Comparison of ENCODE assay signal across 8 mouse cellular contexts in genomic region chr7:141447110-141447991, GRCm38 (mm10). TPM values are rescaled to one million over a fixed set of nuclear protein-coding genes. Genes with fewer than 3 reads are reported as not detected.
A peak's percentile ranks its signal among the peaks of the same experiment; 100 is the strongest.
DNase-seq lines count a peak whose midpoint lies in the region; ATAC-seq and TF ChIP-seq lines count a peak whose summit lies in the region.

Rplp2 (plus strand) TSS chr7:141447370.

- H3K4me1 ChIP-seq in bone marrow macrophage, adult 2 months (ENCODE audit: control insufficient read depth, insufficient read depth, low read length) = peaks cover 19% of the 10 kb centered on the region
- H3K4me1 ChIP-seq in embryonic fibroblast, embryonic 13.5 days (ENCODE audit: control insufficient read depth, insufficient read depth, low read length) = peaks cover 5% of the 10 kb centered on the region
- H3K4me1 ChIP-seq in heart, embryonic 10.5 days = peaks cover 27% of the 10 kb centered on the region
- peaks cover 23% of the 10 kb centered on the region for H3K4me1 ChIP-seq in kidney, embryonic 16.5 days (ENCODE audit: insufficient read depth, low read length)
- H3K4me1 ChIP-seq in liver, adult 2 months (ENCODE audit: control insufficient read depth, insufficient read depth, low read length) = peaks cover 14% of the 10 kb centered on the region

- peaks cover 4% of the 10 kb centered on the region; the same call in 1 of the 2 replicates for H3K79me2 ChIP-seq in liver, adult 2 months (ENCODE audit: control insufficient read depth, insufficient read depth, low read length)
- peaks cover 19% of the 10 kb centered on the region for H3K79me2 ChIP-seq in myocyte (ENCODE audit: control insufficient read depth, insufficient read depth)

- no peaks in the 10 kb centered on the region for H3K27me3 ChIP-seq in heart, embryonic 10.5 days (ENCODE audit: insufficient read depth, poor library complexity, severe bottlenecking)
- H3K27me3 ChIP-seq in kidney, embryonic 16.5 days (ENCODE audit: insufficient read depth, low read length) = no peaks in the 10 kb centered on the region
- H3K27me3 ChIP-seq in liver, adult 2 months (ENCODE audit: control insufficient read depth, insufficient read depth, low read length) = no peaks in the 10 kb centered on the region
- no peaks in the 10 kb centered on the region for H3K27me3 ChIP-seq in myocyte (ENCODE audit: control insufficient read depth, insufficient read depth, insufficient read length)
- H3K27me3 ChIP-seq in splenic B cell, adult 2 months (ENCODE audit: control insufficient read depth, insufficient read depth, low read length, poor library complexity, severe bottlenecking) = no peaks in the 10 kb centered on the region

- DNase-seq in A20 (ENCODE audit: low read depth, low spot score) = peak; percentile 98
- DNase-seq in heart, embryonic 10.5 days (ENCODE audit: low spot score) = peak; percentile 97
- peak; percentile 93 for DNase-seq in liver, adult 2 months (ENCODE audit: extremely low read depth, low read depth, low spot score)
- DNase-seq in splenic B cell, adult 2 months (ENCODE audit: low read depth, low spot score) = peak; percentile 93

- H3K27ac ChIP-seq in bone marrow macrophage, adult 2 months (ENCODE audit: insufficient read depth, low read depth, low read length) = peak within 1 kb of the TSS; percentile 92
- H3K27ac ChIP-seq in embryonic fibroblast, embryonic 13.5 days (ENCODE audit: insufficient read depth, low read length) = peak within 1 kb of the TSS; percentile 77
- peak within 1 kb of the TSS; percentile 97 for H3K27ac ChIP-seq in heart, embryonic 10.5 days
- peak within 1 kb of the TSS; percentile 90 for H3K27ac ChIP-seq in kidney, embryonic 16.5 days (ENCODE audit: low read length)
- H3K27ac ChIP-seq in liver, adult 2 months (replicated peaks; ENCODE audit: insufficient read depth, low read depth, low read length) = peak within 1 kb of the TSS; percentile 98

- H3K36me3 ChIP-seq in heart, embryonic 10.5 days = peaks cover 44% of the 10 kb centered on the region
- peaks cover 33% of the 10 kb centered on the region for H3K36me3 ChIP-seq in kidney, embryonic 16.5 days (ENCODE audit: insufficient read depth, low read length)
- peaks cover 15% of the 10 kb centered on the region; the same call in 1 of the 2 replicates for H3K36me3 ChIP-seq in liver, adult 2 months (ENCODE audit: control insufficient read depth, insufficient read depth, low read length)
- H3K36me3 ChIP-seq in myocyte (ENCODE audit: control insufficient read depth, insufficient read depth) = peaks cover 20% of the 10 kb centered on the region
- peaks cover 11% of the 10 kb centered on the region for H3K36me3 ChIP-seq in splenic B cell, adult 2 months (ENCODE audit: control insufficient read depth, insufficient read depth, low read length, poor library complexity, severe bottlenecking)

- H3ac ChIP-seq in myocyte (ENCODE audit: control insufficient read depth, insufficient read length) = peak within 1 kb of the TSS; percentile 96

- under 1% methylated on average over 63 of the region's 63 CpGs for WGBS in heart, embryonic 10.5 days
- WGBS in kidney, embryonic 16.5 days = under 1% methylated on average over 63 of the region's 63 CpGs
- WGBS in liver, adult 2 months = 1% methylated on average over 63 of the region's 63 CpGs

- no peak for TF ChIP-seq CTCF in bone marrow macrophage, adult 2 months (IDR thresholded peaks at IDR 0.05; ENCODE audit: low read depth, low read length)
- no peak for TF ChIP-seq CTCF in embryonic fibroblast, embryonic 13.5 days (IDR thresholded peaks at IDR 0.05; ENCODE audit: borderline replicate concordance, insufficient read depth, low read length)
- TF ChIP-seq CTCF in liver, adult 2 months (IDR thresholded peaks at IDR 0.05; ENCODE audit: low read depth, low read length) = no peak

- peak within 1 kb of the TSS; percentile 86 for H3K4me3 ChIP-seq in bone marrow macrophage, adult 2 months (ENCODE audit: insufficient read depth, low read length)
- peak within 1 kb of the TSS; percentile 98 for H3K4me3 ChIP-seq in embryonic fibroblast, embryonic 13.5 days (ENCODE audit: insufficient read depth, low read length)
- peak within 1 kb of the TSS; percentile 84 for H3K4me3 ChIP-seq in heart, embryonic 10.5 days
- H3K4me3 ChIP-seq in kidney, embryonic 16.5 days (ENCODE audit: low read length) = peak within 1 kb of the TSS; percentile 88
- H3K4me3 ChIP-seq in liver, adult 2 months (ENCODE audit: insufficient read depth, low read depth, low read length) = peak within 1 kb of the TSS; percentile 92
- H3K4me3 ChIP-seq in myocyte = peak within 1 kb of the TSS; percentile 95

- H3K4me2 ChIP-seq in kidney, embryonic 16.5 days (replicated peaks; ENCODE audit: low read depth, low read length) = peak within 1 kb of the TSS; percentile 83
- peak within 1 kb of the TSS; percentile 98 for H3K4me2 ChIP-seq in myocyte (ENCODE audit: low read depth)

- peak; percentile 87 for ATAC-seq in kidney, embryonic 16.5 days (ENCODE audit: low FRiP score, low TSS enrichment)

- peak within 1 kb of the TSS; percentile 93 for H3K9ac ChIP-seq in kidney, embryonic 16.5 days (replicated peaks; ENCODE audit: low read length)
- H3K9ac ChIP-seq in liver, adult 2 months (ENCODE audit: low read depth, low read length) = peak within 1 kb of the TSS; percentile 96

- TF ChIP-seq POLR2A in bone marrow macrophage, adult 2 months (IDR thresholded peaks at IDR 0.05; ENCODE audit: borderline replicate concordance, low read depth, low read length) = peak; percentile 52; the same call in 1 of the 2 replicates
- peak; percentile 93 for TF ChIP-seq POLR2A in embryonic fibroblast, embryonic 13.5 days (IDR thresholded peaks at IDR 0.05; ENCODE audit: low read depth, low read length)
- TF ChIP-seq POLR2A in liver, adult 2 months (IDR thresholded peaks at IDR 0.05; ENCODE audit: extremely low read depth, insufficient read depth, low read length) = peak; percentile 91
- TF ChIP-seq POLR2A in myocyte (IDR thresholded peaks at IDR 0.05; ENCODE audit: insufficient read length, low read depth) = peak; percentile 99

- H3K9me3 ChIP-seq in heart, embryonic 10.5 days = no peaks in the 10 kb centered on the region
- no peaks in the 10 kb centered on the region for H3K9me3 ChIP-seq in kidney, embryonic 16.5 days (ENCODE audit: low read length)

TF ChIP-seq in myocyte, 11 proteins besides CTCF, POLR2A, EP300 and RAD21:
- TF ChIP-seq SRF (IDR thresholded peaks at IDR 0.05; ENCODE audit: control insufficient read depth, insufficient read length, low read depth) = peak; percentile 7
- TF ChIP-seq POLR2AphosphoS2 (IDR thresholded peaks at IDR 0.05; ENCODE audit: insufficient read length, low read depth) = peak; percentile 96
- no peak for TF ChIP-seq E2F4 (IDR thresholded peaks at IDR 0.05; ENCODE audit: insufficient read depth)
- 0 out of 2 replicates have a peak, but pooled peaks have one; percentile 5 for TF ChIP-seq CEBPB (IDR thresholded peaks at IDR 0.05; ENCODE audit: insufficient read depth, poor library complexity, severe bottlenecking)
- no peak for TF ChIP-seq TCF3 (IDR thresholded peaks at IDR 0.05; ENCODE audit: insufficient read length, low read depth)
- peak; percentile 80 for TF ChIP-seq USF1 (IDR thresholded peaks at IDR 0.05; ENCODE audit: low read depth)
- peak; percentile 63 for TF ChIP-seq MAX (IDR thresholded peaks at IDR 0.05; ENCODE audit: low read depth)
- TF ChIP-seq REST (IDR thresholded peaks at IDR 0.05; ENCODE audit: insufficient read depth, insufficient read length) = peak; percentile 40

RNA-seq across cellular contexts. Expression of gene Rplp2, which starts in this region (rescaled TPM):
- 2,115 and 2,403 TPM in 2 replicates for polyA plus RNA-seq in bone marrow macrophage, adult 2 months (2012; ENCODE audit: insufficient read depth, insufficient read length, missing spikeins)
- polyA plus RNA-seq in embryonic fibroblast, embryonic 13.5 days (2011; ENCODE audit: insufficient read length, low read depth, missing spikeins) = 1,600 and 1,818 TPM in 2 replicates
- polyA plus RNA-seq in heart, embryonic 10.5 days (2016; fragmentation: Nextera tagmentation; extraction: Ambion mirVana) = 882 and 900 TPM in 2 replicates
- polyA plus RNA-seq in kidney, embryonic 16.5 days (2015; fragmentation: Nextera tagmentation; extraction: Ambion mirVana) = 1,055 and 1,146 TPM in 2 replicates
- 255 and 308 TPM in 2 replicates for total RNA-seq in liver, adult 2 months (2014; rRNA removed)
- polyA plus RNA-seq in liver, adult 2 months (2012; rRNA removed) = 265 and 286 TPM in 2 replicates
- 5,265 TPM for polyA plus RNA-seq in myocyte (2012; fragmentation: generic; extraction: Trizol)

Comparison
In these comparisons a context has a peak if more than half of its experiments do, and no peak if none do; other contexts are left out.
1. Peak in every context shown above with its lines: DNase-seq, ATAC-seq, H3K4me3 ChIP-seq and H3K27ac ChIP-seq.